Mouse (Mus musculus): ENCODE data around the gene Arsg.

GRCm38 (mm10) chr11:109590012-109590411 lies 116.8 kb downstream of the Arsg start:
- TF ChIP-seq POLR2A (IDR thresholded peaks at IDR 0.05; ENCODE audit: extremely low read depth, insufficient read depth, low read length) = no peak
- TF ChIP-seq CTCF (IDR thresholded peaks at IDR 0.05; ENCODE audit: extremely low read depth, insufficient read depth, low read length) = no peak
